Mouse (Mus musculus): ENCODE measurements around the gene Ccdc105. TPM values are rescaled to one million over a fixed set of nuclear protein-coding genes. Genes with fewer than 3 reads are reported as not detected.

Ccdc105 gene
- polyA plus RNA-seq, 1 experiment from 2014 or later, result 0.10 TPM

DNA sequence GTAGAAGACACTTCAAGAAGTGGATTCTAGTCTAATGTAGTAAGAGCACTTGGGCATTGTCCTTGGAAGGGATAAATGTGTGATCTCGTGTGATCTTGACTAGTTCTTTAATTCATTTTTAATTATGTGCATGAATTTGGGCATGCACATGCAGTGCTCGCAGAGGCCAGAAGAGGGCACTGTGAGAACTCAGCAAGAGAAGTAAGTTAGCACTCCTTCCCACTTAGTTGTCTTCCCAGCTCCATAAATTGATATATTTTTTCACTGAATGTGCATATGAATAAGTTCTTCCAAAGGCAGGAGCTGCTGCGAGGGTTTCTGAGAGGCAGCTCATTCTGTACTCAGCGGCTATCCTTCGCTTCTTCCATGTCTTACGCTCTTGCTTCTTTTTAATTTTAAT is 3.2 kb upstream of the Ccdc105 start:
- no peak overlapping the region for H3K27ac ChIP-seq (replicated peaks; ENCODE audit: low read depth, low read length)
- H3K4me2 ChIP-seq (ENCODE audit: low read depth, low read length), result no peak overlapping the region
- H3K4me3 ChIP-seq (ENCODE audit: low read depth, low read length), result no peak overlapping the region
- no peaks in the 10 kb centered on the region for H3K27me3 ChIP-seq (replicated peaks; ENCODE audit: control insufficient read depth, insufficient read depth, low read length)
- H3K36me3 ChIP-seq (ENCODE audit: control insufficient read depth, insufficient read depth, low read length), result no peaks in the 10 kb centered on the region
- ATAC-seq (ENCODE audit: low read depth), result no peak
- H3K4me1 ChIP-seq (ENCODE audit: control insufficient read depth, insufficient read depth, low read length), result peaks cover 4% of the 10 kb centered on the region
- H3K9me3 ChIP-seq (ENCODE audit: control insufficient read depth, low read length), result no peaks in the 10 kb centered on the region
- peak; percentile 72 for DNase-seq (ENCODE audit: low spot score)
- H3K9ac ChIP-seq (ENCODE audit: low read depth, low read length), result no peak overlapping the region
- 34% methylated on average over 6 of the region's 6 CpGs for WGBS

DNA sequence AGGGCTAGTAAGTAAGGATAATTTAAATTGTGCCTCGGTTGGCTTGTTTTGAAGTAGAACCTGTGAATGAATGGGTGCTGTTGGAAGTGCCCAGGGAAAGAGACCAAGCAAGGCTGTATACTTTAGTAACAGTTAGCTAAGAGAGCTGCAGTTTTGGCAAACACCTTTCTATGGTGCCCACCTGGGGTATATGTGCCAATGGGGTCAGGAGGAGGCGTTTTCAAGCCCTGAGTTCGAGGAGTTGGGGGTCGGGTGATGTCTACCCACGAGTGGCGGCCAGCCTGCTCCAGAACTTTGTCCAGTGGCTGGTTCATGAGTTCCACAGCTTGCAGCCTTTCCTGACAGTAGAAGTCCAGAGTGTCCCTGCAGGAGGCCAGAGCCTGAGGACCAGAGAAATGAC is 3.9 kb downstream of the Ccdc105 start:
- no peak for ATAC-seq (ENCODE audit: low read depth)
- no peaks in the 10 kb centered on the region for H3K36me3 ChIP-seq (ENCODE audit: control insufficient read depth, insufficient read depth, low read length)
- H3K4me1 ChIP-seq (ENCODE audit: control insufficient read depth, insufficient read depth, low read length), result peaks cover 14% of the 10 kb centered on the region
- no peak overlapping the region for H3K9ac ChIP-seq (ENCODE audit: low read depth, low read length)
- WGBS, result 89% methylated on average over 6 of the region's 6 CpGs
- no peaks in the 10 kb centered on the region for H3K9me3 ChIP-seq (ENCODE audit: control insufficient read depth, low read length)
- H3K27me3 ChIP-seq (replicated peaks; ENCODE audit: control insufficient read depth, insufficient read depth, low read length), result no peaks in the 10 kb centered on the region
- H3K27ac ChIP-seq (replicated peaks; ENCODE audit: low read depth, low read length), result no peak overlapping the region
- no peak for DNase-seq (ENCODE audit: low spot score)
- H3K4me2 ChIP-seq (ENCODE audit: low read depth, low read length), result no peak overlapping the region
- H3K4me3 ChIP-seq (ENCODE audit: low read depth, low read length), result no peak overlapping the region

DNA sequence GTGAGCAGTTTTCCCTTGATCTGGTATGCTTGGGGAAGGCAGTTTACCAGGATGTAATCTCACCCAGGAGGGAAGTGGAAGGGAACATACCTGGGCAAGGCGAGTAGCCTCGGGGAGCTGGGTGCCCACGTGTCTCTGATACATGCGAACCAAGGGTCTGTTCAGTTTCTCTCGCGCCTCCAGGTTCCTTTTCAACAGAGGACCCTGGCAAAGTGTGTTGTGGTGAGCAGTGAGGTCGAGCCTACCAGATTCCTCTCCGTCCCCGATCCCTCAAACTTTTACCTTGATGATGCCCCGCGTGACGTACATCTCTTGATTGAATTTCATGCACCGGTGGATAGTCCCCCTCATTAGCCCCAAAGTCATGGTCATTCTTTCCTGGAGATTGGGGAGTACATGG is 4.7 kb downstream of the Ccdc105 start:
- no peaks in the 10 kb centered on the region for H3K9me3 ChIP-seq (ENCODE audit: control insufficient read depth, low read length)
- ATAC-seq (ENCODE audit: low read depth), result no peak
- 72% methylated on average over 11 of the region's 13 CpGs for WGBS
- DNase-seq (ENCODE audit: low spot score), result no peak
- H3K36me3 ChIP-seq (ENCODE audit: control insufficient read depth, insufficient read depth, low read length), result no peaks in the 10 kb centered on the region
- H3K27me3 ChIP-seq (replicated peaks; ENCODE audit: control insufficient read depth, insufficient read depth, low read length), result no peaks in the 10 kb centered on the region
- peaks cover 14% of the 10 kb centered on the region for H3K4me1 ChIP-seq (ENCODE audit: control insufficient read depth, insufficient read depth, low read length)
- H3K4me3 ChIP-seq (ENCODE audit: low read depth, low read length), result no peak overlapping the region
- H3K27ac ChIP-seq (replicated peaks; ENCODE audit: low read depth, low read length), result no peak overlapping the region
- H3K4me2 ChIP-seq (ENCODE audit: low read depth, low read length), result peak overlapping the region; percentile 63; the same call in 1 of the 2 replicates
- H3K9ac ChIP-seq (ENCODE audit: low read depth, low read length), result no peak overlapping the region

DNA sequence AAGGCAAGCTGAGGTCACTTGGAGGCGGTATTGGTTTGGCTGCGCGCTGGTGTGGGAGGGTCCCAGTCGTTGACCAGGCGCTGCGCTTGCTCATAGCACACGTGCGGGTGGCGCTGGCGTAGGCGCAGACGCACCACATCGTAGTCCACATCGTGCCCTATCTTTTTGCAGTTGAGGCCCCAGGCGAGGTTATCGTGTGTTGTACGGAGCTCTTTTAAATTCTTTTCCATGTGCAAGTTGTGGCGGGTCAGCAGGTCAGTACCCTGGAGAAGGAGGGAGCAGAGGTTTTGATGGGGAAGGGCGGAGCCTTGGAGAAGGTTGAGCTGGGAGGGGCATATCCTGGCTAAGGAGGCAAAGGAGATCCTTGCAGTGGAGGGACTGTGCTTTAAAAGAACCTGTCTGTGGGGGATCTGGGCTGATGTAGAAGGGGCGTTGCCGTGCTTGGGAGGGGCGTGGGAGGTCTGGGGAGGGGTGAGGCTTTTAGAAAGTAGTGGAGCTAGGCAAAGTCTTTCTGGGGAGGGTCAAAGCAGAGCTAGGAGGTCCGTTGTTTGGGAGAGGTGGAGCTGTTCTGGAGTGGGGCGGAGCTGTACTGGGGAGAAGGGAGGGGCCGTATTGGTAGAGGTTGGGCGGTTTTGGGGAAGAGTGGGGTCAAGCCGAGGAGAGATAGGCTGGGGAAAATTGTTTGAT is 5.7 kb downstream of the Ccdc105 start:
- Histone ChIP-seq H3K4me2 (ENCODE audit: low read depth, low read length) (peak overlapping the region; percentile 63), H3K4me3 (ENCODE audit: low read depth, low read length) (peak overlapping the region; percentile 36), H3K27ac (replicated peaks; ENCODE audit: low read depth, low read length) (no peak overlapping the region), H3K9me3 (ENCODE audit: control insufficient read depth, low read length) (no peaks in the 10 kb centered on the region), H3K36me3 (ENCODE audit: control insufficient read depth, insufficient read depth, low read length) (no peaks in the 10 kb centered on the region), H3K9ac (ENCODE audit: low read depth, low read length) (0 out of 2 replicates have a peak overlapping the region, but pooled peaks have one; percentile 34), H3K27me3 (replicated peaks; ENCODE audit: control insufficient read depth, insufficient read depth, low read length) (no peaks in the 10 kb centered on the region), H3K4me1 (ENCODE audit: control insufficient read depth, insufficient read depth, low read length) (peaks cover 10% of the 10 kb centered on the region; the same call in 1 of the 2 replicates)
- WGBS, result 2% methylated on average over 27 of the region's 27 CpGs
- ATAC-seq (ENCODE audit: low read depth) (peak; percentile 60), DNase-seq (ENCODE audit: low spot score) (peak; percentile 20)

DNA sequence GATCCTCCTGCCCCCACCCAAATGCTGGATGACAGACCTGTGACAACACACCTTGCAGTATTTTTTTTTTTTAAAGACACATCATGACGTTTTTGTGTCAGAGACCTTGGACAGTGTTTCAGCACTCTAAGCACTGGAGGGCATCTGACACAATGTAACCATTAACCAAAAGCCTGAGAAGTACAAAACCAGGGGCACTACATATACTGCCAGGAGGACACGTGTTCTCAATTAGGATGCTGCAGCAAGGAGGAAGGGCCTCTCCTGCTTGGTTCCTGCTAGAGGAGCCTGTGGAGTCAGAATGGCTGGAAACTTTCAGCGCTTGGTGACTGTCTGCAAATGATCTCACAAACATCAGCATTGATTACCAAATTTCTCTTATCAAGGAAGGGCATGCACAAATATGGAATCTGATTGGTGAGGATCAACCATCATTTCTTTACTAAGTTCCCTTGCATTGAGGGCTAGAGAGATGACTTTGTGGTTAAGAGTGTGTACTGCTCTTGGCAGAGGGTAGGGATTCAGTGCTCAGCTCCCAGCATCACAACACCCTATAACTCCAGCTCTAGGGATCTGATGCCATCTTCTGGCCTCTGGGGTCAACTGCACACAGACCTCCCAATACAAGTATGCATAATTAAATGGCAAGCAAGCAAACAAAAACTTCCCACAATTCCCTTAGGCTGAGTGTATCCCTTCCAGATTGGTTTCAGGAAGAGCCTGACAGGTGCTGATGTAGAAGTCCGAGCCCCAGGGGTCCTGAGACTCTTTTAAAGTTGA is 7.2 kb downstream of the Ccdc105 start:
- ATAC-seq (ENCODE audit: low read depth) (no peak), DNase-seq (ENCODE audit: low spot score) (peak; percentile 40)
- no peak overlapping the region for H3K4me3 ChIP-seq (ENCODE audit: low read depth, low read length)
- no peak overlapping the region for H3K4me2 ChIP-seq (ENCODE audit: low read depth, low read length)
- H3K9me3 ChIP-seq (ENCODE audit: control insufficient read depth, low read length), result no peaks in the 10 kb centered on the region
- no peak overlapping the region for H3K27ac ChIP-seq (replicated peaks; ENCODE audit: low read depth, low read length)
- H3K9ac ChIP-seq (ENCODE audit: low read depth, low read length), result no peak overlapping the region
- H3K36me3 ChIP-seq (ENCODE audit: control insufficient read depth, insufficient read depth, low read length), result no peaks in the 10 kb centered on the region
- WGBS, result 33% methylated on average over 4 of the region's 4 CpGs
- no peaks in the 10 kb centered on the region for H3K27me3 ChIP-seq (replicated peaks; ENCODE audit: control insufficient read depth, insufficient read depth, low read length)
- peaks cover 10% of the 10 kb centered on the region; the same call in 1 of the 2 replicates for H3K4me1 ChIP-seq (ENCODE audit: control insufficient read depth, insufficient read depth, low read length)

DNA sequence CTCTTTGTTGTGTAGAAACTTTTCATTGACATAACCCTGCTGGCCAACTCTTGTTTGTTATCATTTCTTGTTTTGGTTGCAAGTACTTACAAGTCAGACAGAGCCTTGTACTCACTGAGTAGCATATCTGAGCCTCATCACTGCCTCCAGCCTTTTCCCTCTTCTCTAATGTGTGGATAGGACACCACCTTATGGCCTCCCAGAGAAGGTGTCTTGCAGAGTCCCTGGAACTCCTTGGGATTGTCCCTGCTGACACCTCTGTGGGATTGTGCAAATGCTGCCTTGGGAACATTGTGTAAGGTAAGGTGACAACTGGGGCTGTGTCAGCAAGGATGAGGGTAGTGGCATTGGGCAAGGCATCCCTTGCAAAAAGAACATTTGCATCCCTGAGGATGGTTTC is 9.1 kb downstream of the Ccdc105 start:
- H3K9ac ChIP-seq (ENCODE audit: low read depth, low read length), result no peak overlapping the region
- H3K9me3 ChIP-seq (ENCODE audit: control insufficient read depth, low read length), result no peaks in the 10 kb centered on the region
- DNase-seq (ENCODE audit: low spot score) (no peak), ATAC-seq (ENCODE audit: low read depth) (no peak)
- H3K27me3 ChIP-seq (replicated peaks; ENCODE audit: control insufficient read depth, insufficient read depth, low read length), result no peaks in the 10 kb centered on the region
- no peak overlapping the region for H3K27ac ChIP-seq (replicated peaks; ENCODE audit: low read depth, low read length)
- H3K4me2 ChIP-seq (ENCODE audit: low read depth, low read length), result no peak overlapping the region
- peaks cover 10% of the 10 kb centered on the region; the same call in 1 of the 2 replicates for H3K4me1 ChIP-seq (ENCODE audit: control insufficient read depth, insufficient read depth, low read length)
- H3K36me3 ChIP-seq (ENCODE audit: control insufficient read depth, insufficient read depth, low read length), result no peaks in the 10 kb centered on the region
- no peak overlapping the region for H3K4me3 ChIP-seq (ENCODE audit: low read depth, low read length)

DNA sequence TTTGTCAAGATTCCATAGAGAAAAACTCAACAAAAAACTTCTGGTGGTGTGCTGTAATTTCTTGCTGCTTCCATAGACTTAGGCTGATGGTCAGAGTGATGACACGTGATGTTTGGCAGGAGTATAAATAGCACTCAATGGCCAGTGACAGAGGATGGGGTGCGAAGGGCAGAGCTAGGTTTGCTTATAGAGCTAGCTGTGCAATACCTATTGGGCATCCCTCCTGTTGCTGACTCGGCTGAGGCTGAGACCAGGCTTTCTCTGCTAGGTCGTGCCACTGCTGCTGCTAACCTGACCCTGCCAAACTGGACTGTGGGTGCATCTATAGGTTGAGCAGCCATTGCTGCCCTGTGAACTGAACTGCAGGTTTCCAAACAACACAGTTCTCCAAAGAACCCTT is 13.0 kb downstream of the Ccdc105 start:
- Histone ChIP-seq H3K27me3 (replicated peaks; ENCODE audit: control insufficient read depth, insufficient read depth, low read length) (no peaks in the 10 kb centered on the region), H3K9ac (ENCODE audit: low read depth, low read length) (no peak overlapping the region), H3K9me3 (ENCODE audit: control insufficient read depth, low read length) (no peaks in the 10 kb centered on the region), H3K27ac (replicated peaks; ENCODE audit: low read depth, low read length) (no peak overlapping the region), H3K36me3 (ENCODE audit: control insufficient read depth, insufficient read depth, low read length) (no peaks in the 10 kb centered on the region), H3K4me2 (ENCODE audit: low read depth, low read length) (no peak overlapping the region), H3K4me3 (ENCODE audit: low read depth, low read length) (no peak overlapping the region), H3K4me1 (ENCODE audit: control insufficient read depth, insufficient read depth, low read length) (no peaks in the 10 kb centered on the region)
- WGBS, result 71% methylated on average over 4 of the region's 4 CpGs
- DNase-seq (ENCODE audit: low spot score), result no peak
- no peak for ATAC-seq (ENCODE audit: low read depth)

DNA sequence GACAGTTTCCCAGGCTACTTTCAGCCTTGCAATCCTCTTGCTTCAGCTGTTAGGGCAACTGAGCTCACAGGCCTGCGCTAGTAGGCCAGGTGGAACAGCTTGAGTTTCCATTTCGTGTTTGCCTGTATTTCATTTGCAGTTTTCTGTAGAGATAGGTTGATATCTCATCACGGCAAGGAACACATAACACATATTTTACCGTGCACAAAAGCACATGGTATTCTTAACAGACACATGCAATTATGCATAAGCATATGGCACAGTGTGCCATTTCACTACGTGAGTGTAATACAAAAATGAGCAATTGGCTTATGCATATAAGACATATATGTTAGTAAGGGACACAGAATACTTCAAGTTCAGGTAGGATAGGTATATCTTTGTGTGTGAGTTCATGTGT is 25.0 kb downstream of the Ccdc105 start:
- H3K4me1 ChIP-seq (ENCODE audit: control insufficient read depth, insufficient read depth, low read length), result no peaks in the 10 kb centered on the region
- DNase-seq (ENCODE audit: low spot score) (no peak), ATAC-seq (ENCODE audit: low read depth) (no peak)
- no peaks in the 10 kb centered on the region for H3K36me3 ChIP-seq (ENCODE audit: control insufficient read depth, insufficient read depth, low read length)
- H3K27me3 ChIP-seq (replicated peaks; ENCODE audit: control insufficient read depth, insufficient read depth, low read length), result no peaks in the 10 kb centered on the region
- WGBS, result 77% methylated on average over 5 of the region's 5 CpGs
- no peak overlapping the region for H3K9ac ChIP-seq (ENCODE audit: low read depth, low read length)
- no peak overlapping the region for H3K27ac ChIP-seq (replicated peaks; ENCODE audit: low read depth, low read length)
- no peak overlapping the region for H3K4me2 ChIP-seq (ENCODE audit: low read depth, low read length)
- H3K4me3 ChIP-seq (ENCODE audit: low read depth, low read length), result no peak overlapping the region
- H3K9me3 ChIP-seq (ENCODE audit: control insufficient read depth, low read length), result no peaks in the 10 kb centered on the region

Measured in embryonic facial prominence, embryonic 14.5 days (tissue).